Mouse (Mus musculus) liver, embryonic 15.5 days (tissue): Measurements from ENCODE around the gene Brd7. TPM values are rescaled to one million over a fixed set of nuclear protein-coding genes. Genes with fewer than 3 reads are reported as not detected.

Source experiments
- ATAC-seq: fragments of 200-750 bp; cut with Nextera tagmentation; 2 replicates; pipeline ENCODE4 v1.8.0; 2017; ENCODE audit warnings: moderate number of reproducible peaks, mild to moderate bottlenecking, moderate library complexity; ENCODE audit not compliant: insufficient read depth
- H3K27ac ChIP-seq: fragments of 300-500 bp; sonication (generic); replicated peaks from 2 replicates; pipeline ENCODE4 v1.5.1; 2015; ENCODE audit warnings: mild to moderate bottlenecking, inconsistent platforms
- H3K27me3 ChIP-seq: fragments of 300-500 bp; sonication (generic); 2 replicates; pipeline ENCODE4 v1.6.1; 2015; ENCODE audit warnings: mild to moderate bottlenecking, inconsistent platforms
- H3K36me3 ChIP-seq: fragments of 300-500 bp; sonication (generic); replicated peaks from 2 replicates; pipeline ENCODE4 v1.6.1; 2015; ENCODE audit warnings: moderate library complexity, mild to moderate bottlenecking, inconsistent platforms
- H3K4me1 ChIP-seq: fragments of 300-500 bp; sonication (generic); replicated peaks from 2 replicates; pipeline ENCODE4 v1.6.1; 2015; ENCODE audit warnings: inconsistent platforms
- H3K4me2 ChIP-seq: fragments of 300-500 bp; sonication (generic); 2 replicates; pipeline ENCODE4 v1.6.1; 2015; ENCODE audit warnings: moderate library complexity, mild to moderate bottlenecking, inconsistent platforms
- H3K4me3 ChIP-seq: fragments of 300-500 bp; sonication (generic); replicated peaks from 2 replicates; pipeline ENCODE4 v1.5.1; 2015; ENCODE audit warnings: mild to moderate bottlenecking, inconsistent platforms
- H3K9ac ChIP-seq: fragments of 300-500 bp; sonication (generic); 2 replicates; pipeline ENCODE4 v1.6.1; 2015; ENCODE audit warnings: moderate library complexity, mild to moderate bottlenecking, inconsistent platforms
- H3K9me3 ChIP-seq: fragments of 300-500 bp; sonication (generic); replicated peaks from 2 replicates; pipeline ENCODE4 v1.6.1; 2016; ENCODE audit warnings: inconsistent platforms
- WGBS: fragments of 180-500 bp; shearing (Covaris S2); methylation state at CpG from one replicate; pipeline ENCODE4 v1.1.7; 2015; ENCODE audit warnings: mixed read lengths; ENCODE audit not compliant: insufficient replicate concordance; 5-methylcytosine and 5-hydroxymethylcytosine counted together
- polyA plus RNA-seq: library from polyadenylated mRNA; unstranded; fragments of >200 nt; fragmentation: Nextera tagmentation; extraction: Ambion mirVana; gene quantifications from 2 replicates; pipeline ENCODE4 v1.2.1, GENCODE M21; 2015

Gene Brd7
- polyA plus RNA-seq, 1 experiment from 2014 or later = 31.3 TPM

GRCm38 (mm10) chr8:88349046-88349445 lies 12.9 kb downstream of the Brd7 start:
- 68% methylated on average over 2 of the region's 2 CpGs for WGBS
- Histone ChIP-seq H3K9ac (no peak overlapping the region), H3K36me3 (peaks cover 93% of the 10 kb centered on the region), H3K27ac (no peak overlapping the region), H3K9me3 (no peaks in the 10 kb centered on the region), H3K4me2 (no peak overlapping the region), H3K4me1 (no peaks in the 10 kb centered on the region), H3K27me3 (no peaks in the 10 kb centered on the region), H3K4me3 (no peak overlapping the region)
- ATAC-seq = no peak

GRCm38 (mm10) chr8:88342026-88342425 lies 20.0 kb downstream of the Brd7 start:
- 64% methylated on average over 4 of the region's 4 CpGs for WGBS
- no peak overlapping the region for H3K4me3 ChIP-seq
- H3K36me3 ChIP-seq = peaks cover 93% of the 10 kb centered on the region
- no peaks in the 10 kb centered on the region for H3K4me1 ChIP-seq
- H3K9ac ChIP-seq = no peak overlapping the region
- ATAC-seq = no peak
- H3K4me2 ChIP-seq = no peak overlapping the region
- H3K27me3 ChIP-seq = no peaks in the 10 kb centered on the region
- no peaks in the 10 kb centered on the region for H3K9me3 ChIP-seq
- H3K27ac ChIP-seq = no peak overlapping the region

- no peak overlapping the region for H3K4me3 ChIP-seq
- H3K27me3 ChIP-seq = no peaks in the 10 kb centered on the region
- peaks cover 11% of the 10 kb centered on the region for H3K4me1 ChIP-seq
- H3K27ac ChIP-seq = no peak overlapping the region
- 76% methylated on average over 2 of the region's 2 CpGs for WGBS
- no peak overlapping the region for H3K4me2 ChIP-seq
- H3K9ac ChIP-seq = no peak overlapping the region
- no peak for ATAC-seq
- no peaks in the 10 kb centered on the region for H3K9me3 ChIP-seq
- H3K36me3 ChIP-seq = peaks cover 88% of the 10 kb centered on the region
These were observed 21.9 kb downstream of the Brd7 start for GRCm38 (mm10) chr8:88339887-88340695.

DNA sequence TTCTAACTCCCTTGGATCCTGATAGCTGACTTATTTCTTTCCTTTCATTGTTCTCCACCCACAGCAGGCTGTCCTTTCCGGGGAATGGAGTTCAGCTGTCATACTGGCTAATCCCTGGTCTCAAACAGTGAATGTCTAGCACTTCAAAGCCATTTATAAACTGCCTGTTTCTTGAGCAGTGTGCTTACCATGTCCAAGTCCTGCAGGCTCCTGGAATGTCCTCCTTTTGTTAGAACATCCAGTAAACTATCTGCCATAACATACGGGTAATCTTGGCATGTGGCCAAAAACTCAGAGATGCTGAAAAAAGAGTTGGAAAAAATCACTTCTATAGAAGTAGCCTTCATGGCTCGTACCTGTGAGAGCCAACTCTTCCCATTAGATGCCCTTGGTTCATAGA lies 22.8 kb downstream of the Brd7 start:
- H3K9ac ChIP-seq = no peak overlapping the region
- WGBS = 73% methylated on average over 3 of the region's 3 CpGs
- H3K27ac ChIP-seq = no peak overlapping the region
- no peak overlapping the region for H3K4me3 ChIP-seq
- peaks cover 86% of the 10 kb centered on the region for H3K36me3 ChIP-seq
- no peaks in the 10 kb centered on the region for H3K9me3 ChIP-seq
- H3K27me3 ChIP-seq = no peaks in the 10 kb centered on the region
- no peak overlapping the region for H3K4me2 ChIP-seq
- ATAC-seq = no peak
- H3K4me1 ChIP-seq = peaks cover 20% of the 10 kb centered on the region

GRCm38 (mm10) chr8:88334975-88335374 lies 27.0 kb downstream of the Brd7 start:
- H3K4me3 ChIP-seq = no peak overlapping the region
- peaks cover 86% of the 10 kb centered on the region for H3K36me3 ChIP-seq
- no peaks in the 10 kb centered on the region for H3K9me3 ChIP-seq
- 38% methylated on average over 3 of the region's 3 CpGs for WGBS
- H3K4me1 ChIP-seq = peaks cover 29% of the 10 kb centered on the region
- no peak overlapping the region for H3K9ac ChIP-seq
- H3K27ac ChIP-seq = peak overlapping the region; percentile 63
- H3K4me2 ChIP-seq = peak overlapping the region; percentile 45
- H3K27me3 ChIP-seq = no peaks in the 10 kb centered on the region
- ATAC-seq = peak; percentile 89

DNA sequence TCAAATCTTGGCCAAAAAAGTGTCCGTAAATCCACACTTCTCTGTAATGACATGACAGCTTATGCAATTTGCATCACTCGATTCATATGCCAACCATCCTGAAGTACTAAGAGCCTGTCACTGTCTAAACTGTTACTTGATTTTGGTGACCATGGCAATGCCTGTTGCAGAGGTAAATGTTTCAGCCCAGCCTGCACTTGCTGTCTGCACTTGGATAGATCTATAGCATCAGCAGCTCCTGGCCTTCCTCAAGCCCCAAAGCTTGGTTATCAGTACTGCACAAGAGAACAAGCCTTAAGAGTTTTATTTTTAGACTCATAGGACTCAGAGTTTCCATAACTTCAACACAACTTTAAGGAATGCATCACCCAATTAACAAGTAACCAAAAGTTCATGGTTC lies 27.6 kb downstream of the Brd7 start:
- peak; percentile 62 for ATAC-seq
- H3K27ac ChIP-seq = peak overlapping the region; percentile 63
- peaks cover 29% of the 10 kb centered on the region for H3K4me1 ChIP-seq
- peak overlapping the region; percentile 45; the same call in 1 of the 2 replicates for H3K4me2 ChIP-seq
- WGBS = 79% methylated on average over 2 of the region's 2 CpGs
- no peaks in the 10 kb centered on the region for H3K9me3 ChIP-seq
- peaks cover 86% of the 10 kb centered on the region for H3K36me3 ChIP-seq
- no peak overlapping the region for H3K9ac ChIP-seq
- H3K4me3 ChIP-seq = no peak overlapping the region
- no peaks in the 10 kb centered on the region for H3K27me3 ChIP-seq

GRCm38 (mm10) chr8:88330816-88331215 lies 31.2 kb downstream of the Brd7 start:
- no peak for ATAC-seq
- 52% methylated on average over 3 of the region's 3 CpGs for WGBS
- Histone ChIP-seq H3K36me3 (peaks cover 92% of the 10 kb centered on the region), H3K4me3 (no peak overlapping the region), H3K4me2 (no peak overlapping the region), H3K27ac (no peak overlapping the region), H3K9me3 (no peaks in the 10 kb centered on the region), H3K9ac (no peak overlapping the region), H3K4me1 (peaks cover 25% of the 10 kb centered on the region), H3K27me3 (no peaks in the 10 kb centered on the region)

DNA sequence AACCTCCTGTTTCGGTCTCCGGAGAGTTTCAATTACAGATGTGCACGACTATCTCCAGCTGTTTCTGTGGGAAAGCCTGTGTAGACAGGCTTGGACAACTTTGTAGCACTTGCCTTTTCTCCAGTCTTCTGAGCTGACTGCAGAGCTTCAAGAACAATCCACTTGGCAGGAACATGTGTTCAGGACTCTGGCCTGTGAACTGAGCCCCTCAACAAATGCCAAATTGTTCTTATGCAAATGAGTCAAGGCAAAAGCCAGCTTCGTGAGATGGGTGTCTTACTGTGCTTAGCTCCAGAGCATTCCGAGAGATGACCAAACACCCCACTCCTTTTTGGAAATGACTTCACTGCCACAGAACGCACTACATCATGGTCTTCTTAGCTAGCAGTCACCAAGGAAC lies 33.3 kb downstream of the Brd7 start:
- H3K36me3 ChIP-seq = peaks cover 99% of the 10 kb centered on the region
- no peak for ATAC-seq
- 77% methylated on average over 6 of the region's 6 CpGs for WGBS

DNA sequence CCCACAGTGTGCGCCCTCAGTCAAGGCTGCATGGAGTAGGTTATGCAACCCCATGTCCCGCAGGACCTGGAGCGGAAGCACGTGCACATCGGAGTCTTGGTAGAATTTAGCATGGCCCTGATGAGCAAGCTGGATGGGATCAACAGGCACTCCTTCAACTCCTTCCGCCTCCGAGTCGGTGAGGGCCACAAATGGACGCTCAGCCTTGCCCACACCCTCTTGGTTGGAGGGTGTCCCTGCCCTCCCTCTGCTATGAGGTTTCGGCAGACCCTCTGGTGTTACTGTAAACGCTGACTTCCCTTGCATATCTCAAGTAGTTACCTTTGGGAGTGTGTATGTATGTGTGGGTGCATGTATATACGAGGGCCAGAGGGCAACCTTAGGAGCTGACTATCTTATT lies 35.7 kb downstream of the Brd7 start:
- 88% methylated on average over 12 of the region's 12 CpGs for WGBS
- H3K27me3 ChIP-seq = no peaks in the 10 kb centered on the region
- no peak overlapping the region for H3K4me2 ChIP-seq
- H3K4me3 ChIP-seq = no peak overlapping the region
- H3K9ac ChIP-seq = no peak overlapping the region
- no peak overlapping the region for H3K27ac ChIP-seq
- H3K9me3 ChIP-seq = no peaks in the 10 kb centered on the region
- peaks cover 99% of the 10 kb centered on the region for H3K36me3 ChIP-seq
- ATAC-seq = no peak
- no peaks in the 10 kb centered on the region for H3K4me1 ChIP-seq

More for the DNA sequence above, 33.3 kb downstream of the Brd7 start:
- Histone ChIP-seq H3K27me3 (no peaks in the 10 kb centered on the region), H3K4me1 (peaks cover 4% of the 10 kb centered on the region; the same call in 1 of the 2 replicates), H3K9me3 (no peaks in the 10 kb centered on the region), H3K27ac (no peak overlapping the region), H3K4me2 (no peak overlapping the region), H3K4me3 (no peak overlapping the region), H3K9ac (no peak overlapping the region)

GRCm38 (mm10) chr8:88325795-88326194 lies 36.2 kb downstream of the Brd7 start:
- H3K36me3 ChIP-seq = peaks cover 99% of the 10 kb centered on the region
- no peak overlapping the region for H3K9ac ChIP-seq
- 78% methylated on average over 5 of the region's 5 CpGs for WGBS
- no peak overlapping the region for H3K27ac ChIP-seq
- H3K4me1 ChIP-seq = no peaks in the 10 kb centered on the region
- H3K27me3 ChIP-seq = no peaks in the 10 kb centered on the region
- H3K4me3 ChIP-seq = no peak overlapping the region
- H3K4me2 ChIP-seq = no peak overlapping the region
- H3K9me3 ChIP-seq = no peaks in the 10 kb centered on the region
- ATAC-seq = no peak

- Histone ChIP-seq H3K27me3 (no peaks in the 10 kb centered on the region), H3K4me3 (no peak overlapping the region), H3K9me3 (no peaks in the 10 kb centered on the region), H3K27ac (no peak overlapping the region), H3K4me1 (no peaks in the 10 kb centered on the region), H3K4me2 (no peak overlapping the region), H3K36me3 (peaks cover 100% of the 10 kb centered on the region), H3K9ac (no peak overlapping the region)
- 63% methylated on average over 5 of the region's 5 CpGs for WGBS
- no peak for ATAC-seq
These were observed 36.7 kb downstream of the Brd7 start for GRCm38 (mm10) chr8:88325251-88325650.

DNA sequence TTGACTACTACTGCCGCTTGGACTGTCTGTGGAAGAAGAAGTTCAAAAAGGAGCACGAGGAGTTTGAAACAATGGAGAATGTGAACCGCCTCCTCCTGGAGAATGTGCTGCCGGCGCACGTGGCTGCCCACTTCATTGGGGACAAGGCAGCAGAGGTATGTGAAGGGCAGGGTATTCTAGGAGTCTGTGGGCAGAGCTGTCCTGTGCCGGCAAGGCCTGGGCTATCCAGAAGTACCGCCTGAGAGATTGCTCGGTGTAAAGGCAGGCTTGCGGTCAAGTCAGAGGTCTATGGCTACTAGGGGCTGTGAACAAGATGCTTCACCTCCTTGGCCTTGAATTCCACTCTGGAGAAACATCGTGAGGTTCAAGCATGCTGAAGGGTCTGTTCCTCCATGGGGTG lies 37.2 kb downstream of the Brd7 start:
- ATAC-seq = no peak
- no peaks in the 10 kb centered on the region for H3K4me1 ChIP-seq
- no peak overlapping the region for H3K9ac ChIP-seq
- H3K4me3 ChIP-seq = no peak overlapping the region
- 86% methylated on average over 11 of the region's 11 CpGs for WGBS
- peaks cover 100% of the 10 kb centered on the region for H3K36me3 ChIP-seq
- no peak overlapping the region for H3K4me2 ChIP-seq
- H3K27ac ChIP-seq = no peak overlapping the region
- no peaks in the 10 kb centered on the region for H3K27me3 ChIP-seq
- no peaks in the 10 kb centered on the region for H3K9me3 ChIP-seq
